Mouse (Mus musculus) MEL (cell line): Measurements from ENCODE around the gene Hs6st3. TPM values are rescaled to one million over a fixed set of nuclear protein-coding genes. Genes with fewer than 3 reads are reported as not detected.

Experiments used
- DNase-seq: peaks from one replicate; pipeline ENCODE4 v3.0.0; 2011; ENCODE audit warnings: low read depth, low spot score
- H3K27ac ChIP-seq: 2 replicates; pipeline ENCODE4 v1.5.1; 2012; ENCODE audit warnings: low read depth, mild to moderate bottlenecking, control low read depth, low read length, moderate library complexity; ENCODE audit not compliant: control insufficient read depth
- H3K27me3 ChIP-seq, 2 experiments: fragments of 150-350 bp in 1 of 2; sonication (generic) in 1 of 2; 2 replicates each; pipeline ENCODE4 v1.6.1; 2012; ENCODE audit warnings: low read length in 2 of 2, mild to moderate bottlenecking in 2 of 2, improper control_type of control experiment in 1 of 2, moderate library complexity in 1 of 2; ENCODE audit not compliant: insufficient read depth in 2 of 2, control insufficient read depth in 1 of 2
- H3K36me3 ChIP-seq, 2 experiments: 2 replicates each; pipeline ENCODE4 v1.6.1; 2012 to 2014; ENCODE audit warnings: low read length in 2 of 2, improper control_type of control experiment in 1 of 2, inconsistent platforms in 1 of 2, mild to moderate bottlenecking in 1 of 2; ENCODE audit not compliant: insufficient read depth in 2 of 2, control insufficient read depth in 1 of 2
- H3K4me1 ChIP-seq, 2 experiments: fragments of 150-350 bp in 1 of 2; sonication (generic) in 1 of 2; 2 replicates each; pipeline ENCODE4 v1.6.1; 2012; ENCODE audit warnings: low read length in 2 of 2, improper control_type of control experiment in 1 of 2, mild to moderate bottlenecking in 1 of 2; ENCODE audit not compliant: insufficient read depth in 2 of 2, control insufficient read depth in 1 of 2
- H3K4me3 ChIP-seq, 2 experiments: fragments of 150-350 bp in 1 of 2; sonication (generic) in 1 of 2; 2 replicates each; pipeline ENCODE4 v1.5.1; 2012; ENCODE audit warnings: low read depth in 2 of 2, low read length in 2 of 2, mild to moderate bottlenecking in 2 of 2, moderate library complexity in 2 of 2, control low read depth in 1 of 2, improper control_type of control experiment in 1 of 2; ENCODE audit not compliant: control insufficient read depth in 1 of 2, insufficient read depth in 1 of 2
- H3K79me2 ChIP-seq: 2 replicates; pipeline ENCODE4 v1.6.1; 2012; ENCODE audit warnings: mild to moderate bottlenecking, low read length, moderate library complexity; ENCODE audit not compliant: control insufficient read depth, poor library complexity, insufficient read depth
- H3K9ac ChIP-seq: 2 replicates; pipeline ENCODE4 v1.6.1; 2012; ENCODE audit warnings: low read depth, mild to moderate bottlenecking, control low read depth, low read length, moderate library complexity; ENCODE audit not compliant: control insufficient read depth, poor library complexity, severe bottlenecking
- H3K9me3 ChIP-seq: fragments of 150-350 bp; sonication (generic); replicated peaks from 2 replicates; pipeline ENCODE4 v1.6.1; 2012; ENCODE audit warnings: mild to moderate bottlenecking, low read length, improper control_type of control experiment, moderate library complexity; ENCODE audit not compliant: insufficient read depth
- BHLHE40 ChIP-seq: IDR thresholded peaks from 2 replicates; pipeline ENCODE4 v1.6.1; 2012; ENCODE audit warnings: low read depth, mild to moderate bottlenecking, inconsistent platforms, low read length, improper control_type of control experiment, borderline replicate concordance
- ELF1 ChIP-seq: IDR thresholded peaks from 2 replicates; pipeline ENCODE4 v1.6.1; 2014; ENCODE audit warnings: low read depth, mild to moderate bottlenecking, inconsistent platforms, low read length, improper control_type of control experiment, moderate library complexity
- EP300 ChIP-seq, 2 experiments: IDR thresholded peaks; 2 replicates each; pipeline ENCODE4 v1.6.1; 2011; ENCODE audit warnings: improper control_type of control experiment in 2 of 2, low read length in 2 of 2, low read depth in 1 of 2, mild to moderate bottlenecking in 1 of 2
- HCFC1 ChIP-seq: IDR thresholded peaks from 2 replicates; pipeline ENCODE4 v1.6.1; 2012; ENCODE audit warnings: low read depth, mild to moderate bottlenecking, inconsistent platforms, low read length, improper control_type of control experiment, moderate library complexity
- JUND ChIP-seq: IDR thresholded peaks from 2 replicates; pipeline ENCODE4 v1.6.1; 2011; ENCODE audit warnings: low read depth, mild to moderate bottlenecking, improper control_type of control experiment, low read length
- MAFK ChIP-seq: IDR thresholded peaks from 2 replicates; pipeline ENCODE4 v1.6.1; 2011; ENCODE audit warnings: low read depth, mild to moderate bottlenecking, low read length, improper control_type of control experiment, borderline replicate concordance
- MEF2A ChIP-seq: IDR thresholded peaks from 2 replicates; pipeline ENCODE4 v1.6.1; 2014; ENCODE audit warnings: low read depth, mild to moderate bottlenecking, inconsistent platforms, low read length, improper control_type of control experiment; ENCODE audit not compliant: poor library complexity, insufficient replicate concordance, severe bottlenecking; ENCODE audit errors: extremely low read depth
- MXI1 ChIP-seq: IDR thresholded peaks from 2 replicates; pipeline ENCODE4 v1.6.1; 2011; ENCODE audit warnings: mild to moderate bottlenecking, low read depth, low read length, improper control_type of control experiment
- MYB ChIP-seq: IDR thresholded peaks from 2 replicates; pipeline ENCODE4 v1.6.1; 2011; ENCODE audit warnings: mild to moderate bottlenecking, low read depth, low read length, improper control_type of control experiment
- MYC ChIP-seq: IDR thresholded peaks from 2 replicates; pipeline ENCODE4 v1.6.1; 2011; ENCODE audit warnings: low read depth, mild to moderate bottlenecking, low read length, improper control_type of control experiment, moderate library complexity
- POLR2A ChIP-seq, 2 experiments: IDR thresholded peaks; 2 replicates each; pipeline ENCODE4 v1.6.1; 2011 to 2012; ENCODE audit warnings: low read length in 2 of 2, mild to moderate bottlenecking in 2 of 2, control low read depth in 1 of 2, improper control_type of control experiment in 1 of 2, low read depth in 1 of 2, moderate library complexity in 1 of 2; ENCODE audit not compliant: control insufficient read depth in 1 of 2, insufficient read depth in 1 of 2, poor library complexity in 1 of 2
- POLR2AphosphoS2 ChIP-seq: IDR thresholded peaks from 2 replicates; pipeline ENCODE4 v1.6.1; 2011; ENCODE audit warnings: low read length, improper control_type of control experiment
- POLR2AphosphoS5 ChIP-seq: IDR thresholded peaks from 2 replicates; pipeline ENCODE4 v1.6.1; 2012; ENCODE audit warnings: low read depth, borderline replicate concordance, mild to moderate bottlenecking, inconsistent platforms, low read length, moderate library complexity, mixed read lengths
- RAD21 ChIP-seq: IDR thresholded peaks from 2 replicates; pipeline ENCODE4 v1.6.1; 2011; ENCODE audit warnings: mild to moderate bottlenecking, low read depth, low read length, improper control_type of control experiment
- RCOR1 ChIP-seq: IDR thresholded peaks from 2 replicates; pipeline ENCODE4 v1.6.1; 2012; ENCODE audit warnings: low read depth, mild to moderate bottlenecking, inconsistent platforms, low read length, improper control_type of control experiment
- SIN3A ChIP-seq: IDR thresholded peaks from 2 replicates; pipeline ENCODE4 v1.6.1; 2012; ENCODE audit warnings: low read length, improper control_type of control experiment, inconsistent platforms
- SMC3 ChIP-seq: IDR thresholded peaks from 2 replicates; pipeline ENCODE4 v1.6.1; 2011; ENCODE audit warnings: low read depth, low read length, improper control_type of control experiment
- TCF12 ChIP-seq: IDR thresholded peaks from 2 replicates; pipeline ENCODE4 v1.6.1; 2014; ENCODE audit warnings: low read depth, mild to moderate bottlenecking, inconsistent platforms, low read length, improper control_type of control experiment, moderate library complexity
- ZKSCAN1 ChIP-seq: IDR thresholded peaks from 2 replicates; pipeline ENCODE4 v1.6.1; 2012; ENCODE audit warnings: low read depth, mild to moderate bottlenecking, inconsistent platforms, low read length, improper control_type of control experiment, moderate library complexity
- ZNF384 ChIP-seq: IDR thresholded peaks from 2 replicates; pipeline ENCODE4 v1.6.1; 2012; ENCODE audit warnings: low read depth, mild to moderate bottlenecking, inconsistent platforms, low read length, improper control_type of control experiment
- polyA plus RNA-seq, 2 experiments: library from polyadenylated mRNA; stranded (reverse) in 1 of 2; unstranded in 1 of 2; fragments of >175 nt in 1 of 2; fragments of >200 nt in 1 of 2; gene quantifications; 2 replicates each; pipeline versions ENCODE4 v1.2.1 to v1.2.4; 2012; ENCODE audit warnings: low replicate concordance in 2 of 2, low read depth in 1 of 2; ENCODE audit not compliant: insufficient read length in 2 of 2, insufficient read depth in 1 of 2, missing spikeins in 1 of 2
- total RNA-seq: library from RNA; depleted of rRNA; stranded (reverse); fragments of 300-350 nt; gene quantifications from 2 replicates; pipeline ENCODE4 v1.2.3, GENCODE M21; 2012

Gene Hs6st3
- total and polyA plus RNA-seq, 3 experiments: not detected

- no peaks in the 10 kb centered on the region for H3K4me1 ChIP-seq
- no peaks in the 10 kb centered on the region for H3K79me2 ChIP-seq
- no peak for TF ChIP-seq EP300 (IDR thresholded peaks at IDR 0.05; ENCODE audit: low read depth in 1 of 2, low read length in 2 of 2)
- TF ChIP-seq MXI1: no peak
- no peak for TF ChIP-seq BHLHE40
- TF ChIP-seq TCF12: no peak
- no peak for TF ChIP-seq SIN3A
- TF ChIP-seq MAFK: no peak
- TF ChIP-seq MYB: no peak
- TF ChIP-seq ZKSCAN1: no peak
- no peak for TF ChIP-seq ELF1
- no peak for TF ChIP-seq MYC
- TF ChIP-seq ZNF384: no peak
- no peak for TF ChIP-seq HCFC1
- no peak for TF ChIP-seq RAD21
- TF ChIP-seq POLR2AphosphoS5: no peak
- TF ChIP-seq POLR2AphosphoS2: no peak
- H3K9ac ChIP-seq: no peak overlapping the region
- H3K36me3 ChIP-seq: no peaks in the 10 kb centered on the region
- H3K9me3 ChIP-seq: no peaks in the 10 kb centered on the region
- DNase-seq: no peak
- H3K27ac ChIP-seq: no peak overlapping the region
- H3K4me3 ChIP-seq: no peak overlapping the region
- H3K27me3 ChIP-seq: no peaks in the 10 kb centered on the region
Observed at GRCm38 (mm10) chr14:119112558-119112957, 25.6 kb upstream of the Hs6st3 start.

GRCm38 (mm10) chr14:119123582-119123981 is 14.6 kb upstream of the Hs6st3 start:
- no peak overlapping the region for H3K4me3 ChIP-seq
- no peak for DNase-seq
- no peaks in the 10 kb centered on the region for H3K9me3 ChIP-seq
- H3K4me1 ChIP-seq: no peaks in the 10 kb centered on the region
- H3K36me3 ChIP-seq: no peaks in the 10 kb centered on the region
- H3K79me2 ChIP-seq: no peaks in the 10 kb centered on the region
- no peaks in the 10 kb centered on the region for H3K27me3 ChIP-seq
- TF ChIP-seq MAFK: no peak
- TF ChIP-seq RCOR1: no peak
- no peak for TF ChIP-seq TCF12
- TF ChIP-seq ZNF384: no peak
- H3K27ac ChIP-seq: no peak overlapping the region
- H3K9ac ChIP-seq: no peak overlapping the region

GRCm38 (mm10) chr14:119124061-119124460 is 14.1 kb upstream of the Hs6st3 start:
- no peak for DNase-seq
- H3K4me1 ChIP-seq: no peaks in the 10 kb centered on the region
- H3K27ac ChIP-seq: no peak overlapping the region
- H3K36me3 ChIP-seq: no peaks in the 10 kb centered on the region
- H3K9ac ChIP-seq: no peak overlapping the region
- no peaks in the 10 kb centered on the region for H3K27me3 ChIP-seq
- no peaks in the 10 kb centered on the region for H3K9me3 ChIP-seq
- H3K79me2 ChIP-seq: no peaks in the 10 kb centered on the region
- TF ChIP-seq MYB (no peak), ELF1 (no peak), MXI1 (no peak), POLR2A (IDR thresholded peaks at IDR 0.05; ENCODE audit: control insufficient read depth in 1 of 2, insufficient read depth in 1 of 2, low read depth in 1 of 2, low read length in 2 of 2, poor library complexity in 1 of 2) (no peak), JUND (no peak), HCFC1 (no peak), SMC3 (no peak), RAD21 (no peak), MAFK (no peak), BHLHE40 (no peak), MEF2A (no peak)
- H3K4me3 ChIP-seq: no peak overlapping the region
